Mouse (Mus musculus) forebrain, embryonic 11.5 days (tissue): ENCODE measurements at regions not wholly inside any gene's neighbourhood (a gene's known extent, or its start where the extent isn't known, plus 50 kb on each side); places are given as distances from the start of the nearest gene placed in this dataset.

ENCODE experiments used
- ATAC-seq: fragments of 200-750 bp; cut with Nextera tagmentation; replicated peaks from 2 replicates; pipeline ENCODE4 v1.8.0; 2017; ENCODE audit warnings: moderate TSS enrichment; ENCODE audit not compliant: low FRiP score
- DNase-seq: peaks from one replicate; pipeline ENCODE4 v3.0.0-alpha.2; 2017; ENCODE audit warnings: low spot score
- H3K27ac ChIP-seq: fragments of 300-500 bp; sonication (generic); 2 replicates; pipeline ENCODE4 v1.5.1; 2014; ENCODE audit warnings: low read depth, low read length
- H3K27me3 ChIP-seq: fragments of 300-500 bp; sonication (generic); 2 replicates; pipeline ENCODE4 v1.6.1; 2014; ENCODE audit warnings: mild to moderate bottlenecking, low read length, mixed read lengths; ENCODE audit not compliant: control insufficient read depth, insufficient read depth
- H3K36me3 ChIP-seq: fragments of 300-500 bp; sonication (generic); 2 replicates; pipeline ENCODE4 v1.6.1; 2014; ENCODE audit warnings: mild to moderate bottlenecking, low read length, moderate library complexity, mixed read lengths; ENCODE audit not compliant: control insufficient read depth, insufficient read depth
- H3K4me1 ChIP-seq: fragments of 300-500 bp; sonication (generic); replicated peaks from 2 replicates; pipeline ENCODE4 v1.6.1; 2014; ENCODE audit warnings: low read length, mixed read lengths; ENCODE audit not compliant: control insufficient read depth, insufficient read depth
- H3K4me2 ChIP-seq: fragments of 300-500 bp; sonication (generic); 2 replicates; pipeline ENCODE4 v1.6.1; 2014; ENCODE audit warnings: low read depth, mild to moderate bottlenecking, low read length, moderate library complexity, mixed read lengths; ENCODE audit not compliant: severe bottlenecking
- H3K4me3 ChIP-seq: fragments of 300-500 bp; sonication (generic); 2 replicates; pipeline ENCODE4 v1.5.1; 2014; ENCODE audit warnings: low read depth, low read length
- H3K9ac ChIP-seq: fragments of 300-500 bp; sonication (generic); 2 replicates; pipeline ENCODE4 v1.6.1; 2014; ENCODE audit warnings: low read length
- H3K9me3 ChIP-seq: fragments of 300-500 bp; sonication (generic); 2 replicates; pipeline ENCODE4 v1.6.1; 2016; ENCODE audit warnings: low read length, mixed read lengths; ENCODE audit not compliant: control insufficient read depth
- WGBS: fragments of 180-500 bp; shearing (Covaris S2); extraction: QIAGEN DNeasy Blood & Tissue Kit; methylation state at CpG from one replicate; pipeline ENCODE4 v1.1.7; 2014; 5-methylcytosine and 5-hydroxymethylcytosine counted together

DNA sequence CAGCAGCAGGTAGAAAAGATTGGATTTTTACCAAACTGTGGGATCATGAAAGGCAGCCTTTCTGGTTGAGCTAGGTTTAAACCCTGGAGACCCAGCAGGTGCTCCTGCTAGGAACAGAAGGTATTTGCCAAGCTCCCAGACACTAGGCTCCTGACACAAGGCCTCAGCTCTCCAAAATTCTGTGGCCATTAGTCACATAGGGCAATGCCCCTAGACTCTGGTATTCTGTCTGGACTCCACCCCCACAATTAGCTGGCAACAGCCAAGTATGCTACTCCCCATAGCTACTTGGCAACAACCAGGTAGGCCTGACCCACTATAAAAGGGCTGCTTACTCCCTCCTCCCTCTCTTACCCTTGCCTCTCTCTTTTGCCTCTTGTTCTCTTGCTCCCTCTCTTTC is 480.7 kb upstream of the A830018L16Rik start:
- ATAC-seq: no peak

DNA sequence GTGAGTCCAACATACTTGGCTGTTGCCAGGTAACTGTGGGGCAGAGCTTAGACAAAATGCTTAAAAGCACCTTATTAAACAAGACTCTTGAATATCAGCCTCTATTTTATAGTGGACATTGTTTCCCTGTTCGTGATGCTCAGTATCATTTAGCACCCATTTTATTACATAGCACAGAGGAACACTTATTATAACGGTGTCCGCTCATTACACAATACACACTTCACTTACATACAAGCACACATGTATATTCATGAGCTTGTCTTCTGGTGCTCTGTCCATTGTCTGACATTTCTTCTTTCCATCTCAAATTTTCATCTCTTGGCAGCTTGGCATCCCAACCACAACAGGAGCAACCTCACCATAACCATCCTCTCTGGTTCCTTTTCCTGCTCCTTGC is 475.5 kb upstream of the A830018L16Rik start:
- WGBS: 72% methylated on average over 3 of the region's 3 CpGs
- no peaks in the 10 kb centered on the region for H3K36me3 ChIP-seq
- H3K27me3 ChIP-seq: no peaks in the 10 kb centered on the region
- DNase-seq (no peak), ATAC-seq (no peak)
- no peak overlapping the region for H3K27ac ChIP-seq
- H3K4me2 ChIP-seq: no peak overlapping the region
- no peak overlapping the region for H3K4me3 ChIP-seq
- no peak overlapping the region for H3K9ac ChIP-seq
- H3K4me1 ChIP-seq: no peaks in the 10 kb centered on the region
- H3K9me3 ChIP-seq: no peaks in the 10 kb centered on the region

More for the DNA sequence above, 480.7 kb upstream of the A830018L16Rik start:
- H3K27ac ChIP-seq: no peak overlapping the region
- no peaks in the 10 kb centered on the region for H3K27me3 ChIP-seq
- no peaks in the 10 kb centered on the region for H3K9me3 ChIP-seq
- no peak overlapping the region for H3K9ac ChIP-seq
- no peaks in the 10 kb centered on the region for H3K4me1 ChIP-seq
- H3K4me2 ChIP-seq: no peak overlapping the region
- no peak for DNase-seq
- H3K36me3 ChIP-seq: no peaks in the 10 kb centered on the region
- H3K4me3 ChIP-seq: no peak overlapping the region

DNA sequence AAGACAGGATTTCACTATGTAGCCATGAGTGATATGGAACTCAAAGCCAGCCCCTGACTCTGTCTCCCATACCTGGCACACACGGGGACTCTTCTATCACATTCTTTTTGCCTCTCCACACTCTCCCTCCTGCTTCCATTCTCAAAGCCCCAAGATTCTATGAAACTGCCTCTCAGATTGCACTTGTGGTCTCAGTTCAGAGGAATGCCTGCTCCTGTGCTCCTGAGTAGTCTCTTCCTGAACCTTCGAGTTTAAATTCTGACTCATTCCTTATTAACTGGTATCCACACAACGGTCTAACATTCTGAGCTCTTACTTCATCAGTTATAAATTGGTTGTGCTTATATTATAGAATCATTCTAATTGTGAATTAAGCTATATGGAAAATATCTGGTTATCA is 473.6 kb upstream of the A830018L16Rik start:
- Histone ChIP-seq H3K4me3 (no peak overlapping the region), H3K9me3 (no peaks in the 10 kb centered on the region), H3K36me3 (no peaks in the 10 kb centered on the region), H3K27ac (no peak overlapping the region), H3K4me2 (no peak overlapping the region), H3K27me3 (no peaks in the 10 kb centered on the region), H3K9ac (no peak overlapping the region), H3K4me1 (no peaks in the 10 kb centered on the region)
- DNase-seq: no peak
- WGBS: 83% methylated on average over 3 of the region's 3 CpGs
- no peak for ATAC-seq

DNA sequence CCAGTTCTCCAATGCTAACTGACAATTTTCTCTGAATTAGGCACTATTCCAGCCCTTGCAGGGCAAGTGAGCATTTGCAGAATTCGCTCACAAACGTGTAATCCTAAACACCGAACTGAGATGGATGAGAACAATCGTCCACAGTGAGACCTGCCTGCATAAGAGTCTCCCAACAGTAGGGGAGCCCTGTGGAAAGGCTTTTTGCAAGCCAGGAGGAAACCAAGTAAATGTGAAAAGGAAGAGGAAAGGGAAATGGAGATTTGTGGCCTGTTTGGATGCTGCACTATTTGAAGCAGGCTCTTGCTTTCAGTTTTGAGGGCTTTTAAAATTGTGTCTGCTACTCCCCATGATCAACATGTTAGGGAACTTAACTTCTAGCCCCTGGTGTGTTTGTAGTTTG is 470.9 kb upstream of the A830018L16Rik start:
- no peak overlapping the region for H3K4me3 ChIP-seq
- no peaks in the 10 kb centered on the region for H3K4me1 ChIP-seq
- DNase-seq: no peak
- 47% methylated on average over 4 of the region's 4 CpGs for WGBS
- H3K27ac ChIP-seq: no peak overlapping the region
- H3K36me3 ChIP-seq: no peaks in the 10 kb centered on the region
- H3K9ac ChIP-seq: no peak overlapping the region
- no peaks in the 10 kb centered on the region for H3K27me3 ChIP-seq
- H3K4me2 ChIP-seq: no peak overlapping the region
- ATAC-seq: no peak
- H3K9me3 ChIP-seq: no peaks in the 10 kb centered on the region
